Mouse (Mus musculus): ENCODE data around the gene Rapgef2.

DNA sequence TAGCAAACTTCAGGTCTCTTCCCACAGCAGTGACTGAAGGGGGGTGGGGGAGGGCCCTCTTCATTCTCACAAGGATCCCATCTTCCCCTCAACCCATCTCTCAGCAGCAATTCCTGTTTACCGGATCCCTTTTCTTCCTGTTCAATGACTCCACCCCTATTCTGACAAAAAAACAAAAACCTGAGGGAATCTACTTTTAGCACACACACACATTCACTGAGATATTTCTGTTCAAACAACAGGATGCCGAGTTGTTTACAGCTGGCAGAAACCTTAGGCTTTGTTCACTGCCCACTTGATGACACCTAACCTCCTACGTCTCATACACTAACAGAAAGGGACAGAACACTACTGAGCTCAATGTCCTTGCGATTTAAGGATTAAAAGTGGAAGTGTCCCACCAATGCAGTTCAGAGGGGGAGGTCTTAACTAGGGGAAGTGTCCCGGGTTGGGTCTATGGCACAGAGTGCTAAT lies 33.4 kb downstream of the Rapgef2 start:
- TF ChIP-seq POLR2A (IDR thresholded peaks at IDR 0.05; ENCODE audit: borderline replicate concordance, extremely low read depth, insufficient read depth, insufficient read length, poor library complexity, severe bottlenecking) (no peak), CTCF (IDR thresholded peaks at IDR 0.05; ENCODE audit: borderline replicate concordance, extremely low read depth, insufficient read depth, insufficient read length) (no peak)

All from brain, embryonic 14.5 days (tissue).